Mouse (Mus musculus): Measurements from ENCODE around the gene Ryr2. TPM values are rescaled to one million over a fixed set of nuclear protein-coding genes. Genes with fewer than 3 reads are reported as not detected.

The Ryr2 gene
- total RNA-seq, 2 experiments from 2014 or later = not detected

DNA sequence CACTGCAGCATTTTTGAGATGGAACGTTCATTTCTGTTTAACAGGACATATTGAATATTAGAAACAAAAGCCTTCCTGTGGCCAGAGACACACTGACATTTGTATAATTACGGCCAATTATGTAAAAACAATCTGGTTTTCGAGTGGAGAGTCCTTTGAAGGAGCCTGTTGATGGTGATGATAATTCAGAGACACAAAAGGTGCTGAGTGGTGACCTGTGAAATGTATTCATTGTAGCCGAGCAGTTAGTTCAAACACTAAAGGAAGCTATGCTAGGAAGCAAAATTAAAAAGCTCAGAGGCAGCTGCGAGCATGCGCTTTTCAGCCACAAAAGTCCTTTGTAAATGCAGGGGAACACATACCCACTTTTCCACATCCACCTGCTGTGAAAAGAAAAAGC is 203.9 kb downstream of the Ryr2 start:
- ATAC-seq (replicated peaks; ENCODE audit: low FRiP score, poor library complexity, severe bottlenecking) = no peak

DNA sequence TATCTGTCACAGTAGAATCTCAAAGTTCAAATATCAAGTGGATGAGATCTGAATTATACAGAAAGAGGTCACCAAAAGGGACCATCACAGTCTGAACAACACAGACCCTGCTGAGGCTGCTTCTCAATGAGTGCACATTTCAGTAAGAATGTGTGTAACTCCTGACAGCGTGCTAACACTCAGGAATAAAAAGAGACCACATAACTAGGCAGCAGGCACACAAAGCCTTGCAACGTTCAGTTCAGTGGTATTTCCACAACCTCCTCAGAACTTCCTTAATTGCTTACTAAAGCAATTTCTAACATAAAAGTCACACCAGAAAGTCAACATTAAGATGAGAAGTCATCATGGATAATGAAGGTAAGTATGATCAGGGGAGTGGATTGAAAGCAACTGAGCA is 206.1 kb downstream of the Ryr2 start:
- ATAC-seq (replicated peaks; ENCODE audit: low FRiP score, poor library complexity, severe bottlenecking) = no peak

DNA sequence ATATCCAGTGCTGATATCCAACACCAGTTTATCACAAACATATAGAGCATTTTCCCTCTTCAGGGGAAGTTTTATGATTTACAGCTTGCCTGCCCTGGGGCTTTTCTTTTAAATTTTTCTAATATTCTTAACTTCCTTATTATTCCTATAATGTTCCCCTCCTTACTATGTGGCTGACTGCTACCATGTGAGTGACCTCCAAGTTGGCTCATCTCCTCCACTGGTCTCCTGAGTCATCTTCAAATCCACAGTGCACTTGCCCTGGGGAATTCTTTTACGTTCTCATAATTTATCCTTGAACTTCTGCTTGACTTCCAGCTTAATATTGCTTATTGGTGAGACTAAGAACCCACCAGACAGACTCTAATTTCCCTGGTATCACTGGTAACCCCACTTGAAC is 211.1 kb downstream of the Ryr2 start:
- no peak for ATAC-seq (replicated peaks; ENCODE audit: low FRiP score, poor library complexity, severe bottlenecking)

GRCm38 (mm10) chr13:11891739-11892138 is 215.0 kb downstream of the Ryr2 start:
- ATAC-seq (replicated peaks; ENCODE audit: low FRiP score, poor library complexity, severe bottlenecking) = no peak

GRCm38 (mm10) chr13:11891115-11891514 is 215.6 kb downstream of the Ryr2 start:
- ATAC-seq (replicated peaks; ENCODE audit: low FRiP score, poor library complexity, severe bottlenecking) = no peak

GRCm38 (mm10) chr13:11884175-11884574 is 222.6 kb downstream of the Ryr2 start:
- no peak for ATAC-seq (replicated peaks; ENCODE audit: low FRiP score, poor library complexity, severe bottlenecking)

DNA sequence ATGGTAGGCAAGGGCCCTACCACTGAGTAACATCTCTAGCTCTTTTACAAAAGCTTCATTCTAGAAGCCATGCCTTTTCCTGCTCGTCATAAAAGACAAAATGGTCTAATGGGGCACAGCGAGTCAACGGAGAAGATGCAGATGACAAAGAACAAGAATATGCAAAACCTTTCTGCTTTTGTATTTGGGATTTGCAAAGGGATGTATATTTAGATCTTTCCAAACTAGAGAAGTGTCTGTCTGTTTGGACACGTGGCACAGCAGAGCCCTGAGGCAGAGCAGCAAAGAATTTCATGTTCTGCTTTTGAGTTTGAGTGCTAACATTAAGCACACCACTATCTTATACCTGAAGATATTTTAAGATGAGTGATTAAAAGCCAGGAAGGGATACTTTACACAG is 224.4 kb downstream of the Ryr2 start:
- no peak for ATAC-seq (replicated peaks; ENCODE audit: low FRiP score, poor library complexity, severe bottlenecking)

GRCm38 (mm10) chr13:11880503-11881227 is 226.1 kb downstream of the Ryr2 start:
- no peak for ATAC-seq (replicated peaks; ENCODE audit: low FRiP score, poor library complexity, severe bottlenecking)

DNA sequence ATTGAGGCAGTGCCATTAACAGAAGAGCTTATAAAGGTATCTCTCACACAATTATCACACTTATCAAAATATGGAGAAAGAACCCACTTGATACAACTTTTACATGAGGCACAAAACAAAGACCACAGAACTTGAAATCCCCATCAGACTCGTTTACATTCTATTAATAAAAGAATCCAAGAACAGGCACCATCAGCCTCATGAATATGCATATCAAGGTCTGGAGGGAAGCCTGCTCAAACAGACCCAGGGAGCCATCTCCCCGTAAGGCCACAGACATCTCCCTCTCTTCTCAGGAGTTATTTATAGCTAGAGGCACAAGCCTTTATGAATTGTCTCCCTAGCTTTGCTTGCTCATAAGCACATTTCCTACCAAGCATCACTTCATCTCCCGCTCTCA is 227.7 kb downstream of the Ryr2 start:
- no peak for ATAC-seq (replicated peaks; ENCODE audit: low FRiP score, poor library complexity, severe bottlenecking)

GRCm38 (mm10) chr13:11874852-11875251 is 231.9 kb downstream of the Ryr2 start:
- ATAC-seq (replicated peaks; ENCODE audit: low FRiP score, poor library complexity, severe bottlenecking) = no peak

DNA sequence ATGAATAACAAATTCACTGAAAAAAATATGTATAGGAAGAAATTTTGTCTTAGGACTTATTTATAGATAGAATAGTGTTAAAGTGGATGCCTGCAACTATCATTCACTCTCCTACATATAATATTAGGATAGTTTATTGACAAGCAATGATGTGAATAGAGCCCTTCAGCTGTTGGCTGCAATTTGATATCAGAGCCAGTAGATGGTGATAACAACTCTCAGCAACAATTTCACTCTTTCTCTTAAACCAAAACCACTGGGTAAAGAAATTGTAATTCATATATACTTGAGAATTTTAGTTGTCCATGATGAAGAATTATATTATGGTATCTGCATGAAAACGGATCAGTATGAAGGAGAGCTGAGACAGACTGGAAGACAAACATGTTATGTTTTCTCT is 236.8 kb downstream of the Ryr2 start:
- ATAC-seq (replicated peaks; ENCODE audit: low FRiP score, poor library complexity, severe bottlenecking) = no peak

- no peak for ATAC-seq (replicated peaks; ENCODE audit: low FRiP score, poor library complexity, severe bottlenecking)
Observed at GRCm38 (mm10) chr13:11869486-11869885, 237.3 kb downstream of the Ryr2 start.

DNA sequence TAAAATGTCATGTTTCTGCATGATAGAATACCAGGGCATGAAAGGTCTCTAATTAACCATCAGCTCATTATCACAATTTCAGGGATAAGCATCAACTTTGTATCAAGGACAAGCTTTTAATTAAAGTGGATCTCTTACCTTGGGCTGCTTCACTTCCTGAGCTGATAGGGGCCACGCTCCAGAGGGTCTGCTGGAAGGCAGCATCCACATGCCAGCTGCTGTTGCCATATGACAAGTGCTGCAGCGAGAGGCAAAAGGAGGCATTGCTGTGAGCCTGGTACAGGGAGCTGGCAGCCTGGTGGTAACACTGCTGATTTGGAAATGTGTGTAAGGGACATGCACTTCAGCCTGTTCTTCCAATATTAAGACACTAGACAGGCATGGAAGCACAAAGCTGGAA is 237.8 kb downstream of the Ryr2 start:
- ATAC-seq (replicated peaks; ENCODE audit: low FRiP score, poor library complexity, severe bottlenecking) = no peak

DNA sequence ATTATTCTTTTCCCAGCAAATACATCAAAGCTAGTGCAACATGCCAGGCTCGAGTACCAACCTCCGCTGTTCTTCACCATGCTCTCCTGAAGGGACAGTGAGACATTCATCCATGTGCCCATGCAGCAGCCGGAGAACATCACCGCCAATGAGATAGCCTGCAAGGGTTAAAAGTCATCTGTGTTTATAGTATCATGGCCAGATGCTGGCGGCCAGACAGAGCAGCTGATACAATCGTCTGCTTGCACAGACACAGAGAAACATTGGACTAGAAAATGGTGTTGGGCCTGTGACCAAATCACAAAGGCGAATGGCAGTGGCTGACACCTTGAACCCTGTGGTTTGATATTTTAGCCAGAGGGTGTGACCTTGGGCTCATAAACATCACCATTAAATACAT is 238.7 kb downstream of the Ryr2 start:
- ATAC-seq (replicated peaks; ENCODE audit: low FRiP score, poor library complexity, severe bottlenecking) = no peak

GRCm38 (mm10) chr13:11865261-11865660 is 241.5 kb downstream of the Ryr2 start:
- ATAC-seq (replicated peaks; ENCODE audit: low FRiP score, poor library complexity, severe bottlenecking) = no peak

GRCm38 (mm10) chr13:11851691-11852090 is 255.1 kb downstream of the Ryr2 start:
- ATAC-seq (replicated peaks; ENCODE audit: low FRiP score, poor library complexity, severe bottlenecking) = no peak

- no peak for ATAC-seq (replicated peaks; ENCODE audit: low FRiP score, poor library complexity, severe bottlenecking)
Observed at GRCm38 (mm10) chr13:11843889-11844288, 262.9 kb downstream of the Ryr2 start.

GRCm38 (mm10) chr13:11837870-11838269 is 268.9 kb downstream of the Ryr2 start:
- ATAC-seq (replicated peaks; ENCODE audit: low FRiP score, poor library complexity, severe bottlenecking) = no peak

DNA sequence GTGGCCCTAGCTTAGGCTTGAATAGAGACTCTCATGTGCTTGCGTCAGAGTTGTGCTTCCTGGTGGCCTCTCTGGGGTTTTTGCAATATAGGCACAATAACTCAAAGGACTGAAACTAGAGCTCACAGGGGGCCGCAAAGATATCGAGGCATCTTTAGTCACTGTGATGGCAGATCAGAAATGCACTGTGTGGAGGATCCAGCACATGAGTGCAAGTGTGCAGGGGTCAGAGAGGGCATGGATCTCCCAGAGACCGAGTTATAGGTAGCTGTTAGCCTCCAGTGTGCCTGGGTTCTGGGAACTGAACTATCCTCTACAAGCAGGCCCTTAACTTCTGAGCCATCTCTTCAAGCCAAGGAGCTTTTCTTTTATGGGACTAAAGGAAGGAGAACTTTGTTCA is 269.6 kb downstream of the Ryr2 start:
- no peak for ATAC-seq (replicated peaks; ENCODE audit: low FRiP score, poor library complexity, severe bottlenecking)

DNA sequence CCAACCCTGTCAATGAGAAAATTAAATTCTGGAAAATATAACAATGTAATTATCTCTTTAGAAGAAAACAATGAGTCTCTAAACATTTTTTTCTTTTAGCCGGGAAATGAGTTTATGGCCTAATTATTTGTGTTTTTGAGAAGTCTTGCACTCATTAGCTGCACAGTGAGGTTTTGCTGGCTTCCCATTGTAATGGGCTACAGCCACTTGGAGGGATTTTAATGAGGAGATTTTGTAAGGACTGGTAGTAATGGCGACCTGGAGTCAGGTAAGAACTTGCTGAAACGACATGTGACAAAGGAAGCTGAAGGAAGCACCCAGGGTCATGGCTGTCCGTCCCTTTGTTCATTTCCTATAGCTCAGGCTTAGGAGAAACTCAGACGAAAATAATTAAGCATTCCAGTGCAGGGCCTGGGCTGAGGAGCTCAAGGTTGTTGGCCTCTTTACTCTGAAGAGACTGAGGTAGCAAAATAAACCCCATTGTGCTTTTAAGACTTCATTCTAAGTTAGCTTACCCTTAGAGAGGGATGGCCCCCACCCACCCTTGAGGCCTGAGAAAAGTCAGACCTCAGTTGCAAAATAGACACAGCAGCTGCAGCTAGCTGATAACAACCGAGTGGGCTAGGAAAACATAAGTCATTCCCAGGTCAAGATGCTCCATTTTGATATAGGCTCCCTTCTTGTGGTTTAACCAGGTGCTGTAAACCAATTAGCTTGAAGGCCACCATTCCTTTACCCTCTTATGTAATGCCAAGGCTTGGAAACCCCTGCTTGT is 270.3 kb downstream of the Ryr2 start:
- no peak for ATAC-seq (replicated peaks; ENCODE audit: low FRiP score, poor library complexity, severe bottlenecking)

GRCm38 (mm10) chr13:11831210-11831609 is 275.5 kb downstream of the Ryr2 start:
- no peak for ATAC-seq (replicated peaks; ENCODE audit: low FRiP score, poor library complexity, severe bottlenecking)

Measured in erythroid progenitor cell, adult 5-6 weeks (primary cell).